Mouse (Mus musculus) hematopoietic stem cell, adult 5-6 weeks (primary cell): ENCODE results near the gene 1700016K19Rik. TPM values are rescaled to one million over a fixed set of nuclear protein-coding genes. Genes with fewer than 3 reads are reported as not detected.

Source experiments
- ATAC-seq, 2 experiments: fragments of 125-278 bp in 1 of 2; replicated peaks in 1 of 2; 2 replicates each; pipeline ENCODE4 v1.8.0; 2016 to 2017; ENCODE audit warnings: inconsistent platforms in 2 of 2, mild to moderate bottlenecking in 2 of 2, moderate number of reproducible peaks in 2 of 2, low read depth in 1 of 2, moderate TSS enrichment in 1 of 2; ENCODE audit not compliant: low FRiP score in 2 of 2, poor library complexity in 2 of 2, severe bottlenecking in 2 of 2, insufficient read depth in 1 of 2, low TSS enrichment in 1 of 2
- total RNA-seq: library from RNA; stranded (forward); fragments of 172-1452, 232-1000 nt; gene quantifications from 2 replicates; pipeline ENCODE4 v1.2.3, GENCODE M21; 2017

1700016K19Rik gene
- not detected in 2 replicates for total RNA-seq

DNA sequence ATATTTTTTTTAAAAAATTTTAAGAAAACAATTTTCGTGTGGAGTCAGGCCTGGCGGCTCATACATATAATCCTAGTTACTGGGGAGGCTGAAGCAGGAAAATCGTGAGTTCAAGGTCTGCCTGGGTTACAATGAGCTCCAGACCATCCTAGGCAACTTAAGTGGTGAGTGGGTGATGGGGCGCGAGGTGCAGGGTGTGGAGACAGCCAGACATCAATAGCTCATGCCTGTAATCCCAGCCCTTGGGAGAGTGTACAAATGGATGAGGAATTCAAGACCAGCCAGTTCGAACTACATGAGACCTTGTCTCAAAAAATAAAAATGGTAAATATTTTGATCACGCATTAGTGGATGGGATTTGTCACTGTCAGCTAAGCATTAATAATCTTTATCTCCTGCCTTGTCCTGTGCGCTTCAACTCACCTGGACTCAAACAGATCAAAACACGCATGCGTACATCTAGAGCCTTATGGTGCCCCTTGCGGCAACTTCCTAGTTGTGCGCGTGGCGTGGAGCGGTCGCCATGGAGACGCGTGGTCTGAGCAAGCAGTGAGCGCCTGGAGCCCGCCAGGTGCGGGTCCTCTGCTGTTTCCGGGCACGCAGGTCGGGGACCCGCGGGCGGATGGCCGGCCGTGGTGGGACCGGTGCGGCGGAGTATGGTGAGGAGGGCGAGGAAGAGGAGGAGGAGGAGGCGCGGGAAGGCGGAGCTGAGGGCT lies at the start of gene 1700016K19Rik:
TSS of gene 1700016K19Rik (plus strand) at position 473 of the 716 bp plus-strand sequence.
- peak; percentile 86 to 96 for ATAC-seq

DNA sequence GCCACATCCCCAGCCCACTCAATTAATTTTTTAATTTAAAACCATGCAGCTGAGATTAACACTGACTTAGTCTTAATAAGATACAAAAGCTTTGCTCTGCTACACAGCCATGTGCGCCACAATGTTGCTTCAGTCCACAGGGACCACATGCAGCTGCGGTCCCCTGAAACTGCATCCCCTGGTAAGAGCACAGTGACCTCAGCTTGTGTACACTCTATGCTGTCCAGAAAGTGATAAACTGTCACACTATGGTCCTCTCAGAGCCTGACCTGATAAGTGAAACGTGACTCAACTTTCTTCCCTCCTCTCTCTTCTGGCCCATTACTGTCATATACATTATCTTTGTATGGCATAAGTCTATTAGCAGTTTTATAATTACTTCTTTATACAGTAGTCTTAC lies 49.3 kb upstream of the 1700016K19Rik start:
- no peak for ATAC-seq

DNA sequence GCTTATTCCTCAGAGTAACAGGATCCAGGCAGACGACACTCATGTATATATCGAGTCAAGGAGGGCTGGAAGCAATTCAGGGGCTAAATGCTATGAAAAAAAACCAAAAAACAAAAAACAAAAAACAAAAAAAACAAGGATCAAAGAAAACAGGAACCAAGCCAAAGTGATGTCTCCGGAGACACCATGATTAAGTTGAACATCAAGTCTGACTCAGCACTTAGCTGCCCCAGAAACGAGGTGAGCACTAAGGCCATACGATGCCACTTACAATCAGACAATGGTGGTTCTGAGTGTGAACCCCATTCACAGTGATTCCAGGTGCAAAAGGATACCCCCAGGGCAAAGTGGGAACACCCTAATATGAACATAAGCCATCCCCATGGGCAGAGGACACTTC lies 47.8 kb upstream of the 1700016K19Rik start:
- ATAC-seq: no peak

DNA sequence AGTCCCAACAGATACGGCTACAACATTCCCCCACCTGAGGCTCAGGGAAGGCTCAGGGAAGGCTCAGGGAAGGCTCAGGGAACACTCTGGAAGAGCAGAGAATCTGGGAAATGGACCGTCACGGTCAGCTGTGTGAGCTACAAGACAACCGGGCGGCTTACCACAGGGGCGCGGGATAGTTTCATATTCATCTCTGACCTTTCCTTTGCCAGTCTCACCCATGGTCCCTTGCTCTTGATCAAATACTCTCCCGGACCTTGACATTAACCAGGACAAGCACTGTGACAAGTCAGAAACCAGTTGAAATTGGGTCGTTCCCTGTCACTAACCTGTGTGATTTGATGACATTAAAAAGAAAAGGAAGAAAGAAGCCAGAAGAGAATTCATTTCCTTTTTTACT lies 44.8 kb upstream of the 1700016K19Rik start:
- no peak for ATAC-seq

- no peak for ATAC-seq
Observed at GRCm38 (mm10) chr11:75956651-75957050, 43.1 kb upstream of the 1700016K19Rik start.

GRCm38 (mm10) chr11:75957124-75957832 lies 42.4 kb upstream of the 1700016K19Rik start:
- no peak for ATAC-seq

GRCm38 (mm10) chr11:75961782-75962181 lies 37.9 kb upstream of the 1700016K19Rik start:
- ATAC-seq: no peak

GRCm38 (mm10) chr11:75963730-75964475 lies 35.8 kb upstream of the 1700016K19Rik start:
- ATAC-seq: no peak

GRCm38 (mm10) chr11:75964476-75964730 lies 35.3 kb upstream of the 1700016K19Rik start:
- no peak for ATAC-seq

DNA sequence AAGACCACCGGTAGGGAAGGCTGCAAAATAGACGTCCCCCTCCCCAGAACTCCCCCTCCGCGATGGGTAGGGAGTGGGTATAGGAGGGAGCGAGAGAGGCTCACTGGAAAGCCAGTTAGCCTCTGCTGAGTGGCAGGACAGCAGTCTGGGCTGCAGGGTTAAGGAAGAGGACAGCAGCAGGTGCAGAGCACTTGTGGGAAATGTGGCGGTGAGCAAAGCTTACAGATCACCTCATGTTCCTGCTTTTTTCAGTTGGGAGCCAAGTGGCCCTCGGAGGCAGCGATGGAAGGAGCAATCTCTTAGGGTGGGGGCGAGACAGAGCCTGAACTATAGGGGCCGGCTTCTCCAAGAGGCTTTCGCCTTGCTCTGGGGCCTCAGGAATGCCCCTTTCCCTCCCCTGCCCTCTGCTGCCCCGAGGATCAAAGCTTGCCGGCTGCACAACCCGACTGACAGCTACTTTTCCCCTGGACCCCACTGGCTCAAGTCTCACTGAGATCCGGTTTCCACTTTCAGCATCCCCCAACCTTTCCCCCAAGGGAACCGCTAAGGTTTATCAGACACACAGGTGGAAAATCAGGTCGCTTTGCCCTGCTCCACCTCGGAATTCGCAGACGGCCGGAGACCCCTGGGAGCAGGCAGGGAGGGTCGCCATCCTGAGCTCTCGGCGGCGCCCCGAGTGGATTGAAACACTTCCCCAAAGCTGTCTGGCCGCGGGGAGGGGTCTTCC lies 33.9 kb upstream of the 1700016K19Rik start:
- 0 out of 4 replicates have a peak, but pooled peaks of 1 of the 2 experiments have one; percentile 12 for ATAC-seq

- peak; percentile 75 to 85 for ATAC-seq
Observed at GRCm38 (mm10) chr11:75966401-75967372, 33.0 kb upstream of the 1700016K19Rik start.

DNA sequence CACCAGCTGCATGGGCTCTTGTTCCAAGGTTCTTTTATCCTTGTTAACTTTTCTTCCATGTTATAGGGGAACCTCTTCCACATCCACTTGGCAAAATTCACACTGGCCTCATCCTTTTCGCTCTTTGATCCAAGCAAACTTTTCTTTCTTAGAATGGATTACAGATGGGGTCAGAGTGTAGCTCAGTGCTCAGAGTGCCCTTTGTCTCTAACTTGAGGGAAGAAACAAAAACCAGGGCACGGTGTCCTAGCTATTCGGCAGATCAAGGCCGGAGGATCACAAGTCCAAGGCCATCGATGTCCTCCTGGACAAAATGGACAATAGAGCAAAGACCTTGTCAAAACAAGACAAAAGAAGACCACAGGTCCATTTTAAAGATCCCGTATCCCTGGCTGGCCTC lies 31.0 kb upstream of the 1700016K19Rik start:
- no peak for ATAC-seq

- no peak for ATAC-seq
Observed at GRCm38 (mm10) chr11:75970629-75971028, 29.1 kb upstream of the 1700016K19Rik start.

GRCm38 (mm10) chr11:75972188-75972587 lies 27.5 kb upstream of the 1700016K19Rik start:
- ATAC-seq: no peak

GRCm38 (mm10) chr11:75972916-75973567 lies 26.7 kb upstream of the 1700016K19Rik start:
- ATAC-seq: no peak

DNA sequence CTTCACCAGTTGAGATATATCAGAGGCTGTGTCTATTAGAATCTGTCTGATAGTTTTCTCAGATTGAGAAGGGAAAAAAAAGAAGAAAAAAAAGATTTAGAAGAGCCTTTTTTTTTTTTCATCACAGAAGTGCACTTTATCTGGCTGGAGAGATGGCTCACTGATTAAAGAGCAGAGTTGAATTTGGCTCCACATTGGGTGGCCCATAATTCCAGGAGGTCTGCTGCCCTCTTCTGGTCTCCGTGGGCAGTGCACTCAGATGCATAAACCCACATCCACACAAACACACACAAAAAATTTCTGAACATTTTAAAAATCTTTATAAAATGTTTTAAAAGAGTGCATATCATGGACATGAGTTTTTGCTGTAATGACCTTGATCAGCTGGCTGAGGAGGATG lies 25.7 kb upstream of the 1700016K19Rik start:
- no peak for ATAC-seq
